Mouse (Mus musculus) liver, embryonic 14.5 days (tissue): ENCODE measurements around the gene Vmn2r42. TPM values are rescaled to one million over a fixed set of nuclear protein-coding genes. Genes with fewer than 3 reads are reported as not detected.
"Not testable (repeated sequence)": the region's sequence is repeated elsewhere in the genome, so short reads cannot be mapped to it uniquely, and the experiment has no call there.

Source experiments
- ATAC-seq: fragments of 200-750 bp; cut with Nextera tagmentation; 2 replicates; pipeline ENCODE4 v1.8.0; 2017; ENCODE audit warnings: moderate number of reproducible peaks, mild to moderate bottlenecking, moderate library complexity; ENCODE audit not compliant: insufficient read depth
- DNase-seq, 3 experiments: peaks; one replicate each; pipeline ENCODE4 v3.0.0-alpha.2; 2012 to 2013; ENCODE audit warnings: low read depth in 3 of 3, low spot score in 3 of 3
- H3K27ac ChIP-seq: fragments of 300-500 bp; sonication (generic); 2 replicates; pipeline ENCODE4 v1.5.1; 2014; ENCODE audit warnings: moderate library complexity, mild to moderate bottlenecking, control low read depth, inconsistent platforms
- H3K27me3 ChIP-seq: fragments of 300-500 bp; sonication (generic); 2 replicates; pipeline ENCODE4 v1.6.1; 2014; ENCODE audit warnings: mild to moderate bottlenecking, low read length, moderate library complexity; ENCODE audit not compliant: control insufficient read depth, insufficient read depth
- H3K36me3 ChIP-seq: fragments of 300-500 bp; sonication (generic); replicated peaks from 2 replicates; pipeline ENCODE4 v1.6.1; 2014; ENCODE audit warnings: low read depth; ENCODE audit not compliant: control insufficient read depth, insufficient read depth
- H3K4me1 ChIP-seq, 2 experiments: fragments of 200-500 bp in 1 of 2; fragments of 300-500 bp in 1 of 2; sonication (generic) in 1 of 2; replicated peaks; 2 replicates each; pipeline ENCODE4 v1.6.1; 2012 to 2014; ENCODE audit warnings: antibody characterized with exemption in 1 of 2, inconsistent platforms in 1 of 2, low read length in 1 of 2; ENCODE audit not compliant: control insufficient read depth in 2 of 2, insufficient read depth in 2 of 2
- H3K4me2 ChIP-seq: fragments of 300-500 bp; sonication (generic); 2 replicates; pipeline ENCODE4 v1.6.1; 2014; ENCODE audit warnings: low read depth, mild to moderate bottlenecking, control low read depth, moderate library complexity
- H3K4me3 ChIP-seq, 2 experiments: fragments of 200-500 bp in 1 of 2; fragments of 300-500 bp in 1 of 2; sonication (generic) in 1 of 2; 2 replicates each; pipeline ENCODE4 v1.5.1; 2012 to 2014; ENCODE audit warnings: low read depth in 2 of 2, low read length in 2 of 2, mild to moderate bottlenecking in 2 of 2, control low read depth in 1 of 2, inconsistent platforms in 1 of 2, moderate library complexity in 1 of 2; ENCODE audit not compliant: insufficient read depth in 1 of 2
- H3K9ac ChIP-seq: fragments of 300-500 bp; sonication (generic); replicated peaks from 2 replicates; pipeline ENCODE4 v1.6.1; 2014; ENCODE audit warnings: mild to moderate bottlenecking, control low read depth, moderate library complexity
- H3K9me3 ChIP-seq: fragments of 300-500 bp; sonication (generic); 2 replicates; pipeline ENCODE4 v1.6.1; 2016; ENCODE audit warnings: low read length, mixed read lengths; ENCODE audit not compliant: control insufficient read depth
- WGBS: fragments of 180-500 bp; shearing (Covaris S2); extraction: QIAGEN DNeasy Blood & Tissue Kit; methylation state at CpG from one replicate; pipeline ENCODE4 v1.1.7; 2014; ENCODE audit not compliant: insufficient replicate concordance; 5-methylcytosine and 5-hydroxymethylcytosine counted together
- polyA plus RNA-seq, 2 experiments: library from polyadenylated mRNA; depleted of rRNA in 1 of 2; stranded (reverse) in 1 of 2; unstranded in 1 of 2; fragments of >200 nt; fragmentation: Nextera tagmentation in 1 of 2; extraction: Ambion mirVana in 1 of 2; gene quantifications; 2 replicates each; pipeline versions ENCODE4 v1.2.1 to v1.2.3; 2012 to 2014

The Vmn2r42 gene
- not detected in 2 replicates for polyA plus RNA-seq (2012; rRNA removed)
- not detected in 2 replicates for polyA plus RNA-seq (2014; fragmentation: Nextera tagmentation; extraction: Ambion mirVana)

DNA sequence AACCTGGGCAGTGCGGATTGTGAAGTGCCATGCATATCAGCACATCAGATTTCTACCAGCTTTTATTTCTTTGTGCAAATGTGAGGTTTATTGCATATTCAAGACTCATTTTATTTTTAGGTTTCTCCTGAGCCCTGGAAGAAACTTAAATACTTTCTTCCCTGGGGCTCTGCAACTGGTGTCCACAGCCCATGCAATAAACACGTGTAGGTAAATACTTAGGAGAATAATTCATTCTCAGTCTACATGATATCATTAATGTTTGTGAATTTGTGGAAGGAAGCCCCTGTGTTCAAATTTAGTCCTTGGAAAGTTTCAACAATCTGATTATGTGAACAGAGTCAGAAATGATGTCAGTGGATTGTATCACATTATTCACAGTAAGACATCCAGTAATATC is at the start of gene Vmn2r42:
Gene Vmn2r42 (minus strand): TSS at position 101 of the 400 bp plus-strand sequence.
- H3K27ac ChIP-seq, H3K4me2 ChIP-seq, DNase-seq, H3K27me3 ChIP-seq, H3K36me3 ChIP-seq, ATAC-seq, H3K4me3 ChIP-seq, H3K4me1 ChIP-seq, H3K9ac ChIP-seq, H3K9me3 ChIP-seq: not testable (repeated sequence)
- WGBS, result no CpG with 5 or more reads among the region's 2 CpGs

DNA sequence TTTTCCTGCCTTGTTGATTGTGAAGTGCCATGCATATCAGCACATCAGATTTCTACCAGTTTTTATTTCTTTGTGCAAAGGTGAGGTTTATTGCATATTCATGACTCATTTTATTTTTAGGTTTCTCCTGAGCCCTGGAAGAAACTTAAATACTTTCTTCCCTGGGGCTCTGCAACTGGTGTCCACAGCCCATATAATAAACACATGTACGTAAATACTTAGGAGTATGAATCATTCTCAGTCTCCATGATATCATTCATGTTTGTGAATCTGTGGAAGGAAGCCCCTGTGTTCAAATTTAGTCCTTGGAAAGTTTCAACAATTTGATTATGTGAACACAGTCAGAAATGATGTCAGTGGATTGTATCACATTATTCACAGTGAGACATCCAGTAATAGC is 38.6 kb downstream of the Vmn2r42 start, which contains the start of gene Vmn2r41:
Gene Vmn2r41 (minus strand): TSS at position 101 of the 400 bp plus-strand sequence.
- H3K27me3 ChIP-seq, H3K4me2 ChIP-seq, H3K27ac ChIP-seq, H3K9me3 ChIP-seq, H3K4me3 ChIP-seq, H3K36me3 ChIP-seq, H3K4me1 ChIP-seq, ATAC-seq, H3K9ac ChIP-seq, DNase-seq: not testable (repeated sequence)
- WGBS, result no CpG with 5 or more reads among the region's 1 CpGs

Other genes starting within 250 kb of the Vmn2r42 start
- gene Vmn2r41, start 38.7 kb downstream of the Vmn2r42 start, polyA plus RNA-seq (2012; rRNA removed), result not detected in 2 replicates
- not detected in 2 replicates for gene Vmn2r41, start 38.7 kb downstream of the Vmn2r42 start, polyA plus RNA-seq (2014; fragmentation: Nextera tagmentation; extraction: Ambion mirVana)
- gene Vmn2r43, start 60.3 kb upstream of the Vmn2r42 start, polyA plus RNA-seq (2012; rRNA removed), result not detected in 2 replicates
- not detected in 2 replicates for gene Vmn2r43, start 60.3 kb upstream of the Vmn2r42 start, polyA plus RNA-seq (2014; fragmentation: Nextera tagmentation; extraction: Ambion mirVana)
- gene Vmn2r44, start 183.0 kb upstream of the Vmn2r42 start, polyA plus RNA-seq (2012; rRNA removed), result not detected in 2 replicates
- gene Vmn2r44, start 183.0 kb upstream of the Vmn2r42 start, polyA plus RNA-seq (2014; fragmentation: Nextera tagmentation; extraction: Ambion mirVana), result not detected in 2 replicates